Mouse (Mus musculus): ENCODE measurements at regions not wholly inside any gene's neighbourhood (a gene's known extent, or its start where the extent isn't known, plus 50 kb on each side); places are given as distances from the start of the nearest gene placed in this dataset.

DNA sequence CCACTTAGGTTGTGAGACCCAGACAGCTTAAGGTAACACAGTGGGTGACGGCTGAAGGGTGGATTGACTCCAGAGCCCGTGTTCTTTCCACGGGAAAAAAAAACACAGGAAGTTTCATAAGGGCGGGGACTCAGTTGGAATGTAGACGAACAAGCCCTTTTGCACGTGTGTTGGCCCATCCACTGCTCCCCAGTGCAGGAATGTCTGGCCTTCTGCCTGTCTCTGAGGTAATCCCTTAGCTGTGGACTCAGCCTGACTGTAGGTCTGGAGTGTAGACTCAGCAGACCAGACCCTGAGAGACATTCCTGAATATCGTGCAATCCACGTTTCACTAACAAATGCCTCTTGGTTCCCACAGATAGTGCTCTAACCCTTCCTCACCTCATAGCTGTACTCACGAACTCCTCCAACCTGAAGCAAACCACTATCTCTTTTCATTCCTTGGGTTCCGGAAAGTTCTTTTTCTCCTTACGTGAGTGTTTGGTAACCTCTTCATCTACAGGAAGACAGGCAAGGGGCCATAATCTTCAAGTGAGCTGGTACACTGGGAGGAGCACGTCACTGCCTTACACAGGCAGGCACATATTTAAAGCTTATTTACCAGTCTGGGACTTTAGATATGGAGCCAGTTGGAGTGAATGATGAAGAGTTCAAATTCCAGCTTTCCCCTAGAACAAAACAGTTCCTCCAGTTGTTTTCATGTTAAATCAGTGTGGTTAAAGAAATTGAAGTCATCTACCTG is 205.6 kb upstream of the Bcor start:
- no peaks in the 10 kb centered on the region for H3K9me3 ChIP-seq (ENCODE audit: control insufficient read depth, insufficient read depth, low read depth, low read length)
- H3K9ac ChIP-seq (ENCODE audit: insufficient read depth, low read depth, low read length, poor library complexity, severe bottlenecking), result no peak overlapping the region
- DNase-seq (ENCODE audit: low read depth, low spot score), result no peak
- in situ Hi-C loops (cut with MboI; ENCODE audit: low sequenced_read_pairs in 2 of 2, unreplicated experiment in 2 of 2), result no loop called here
- H3K4me3 ChIP-seq (ENCODE audit: insufficient read depth in 1 of 2, low read depth in 1 of 2, low read length in 2 of 2, poor library complexity in 1 of 2, severe bottlenecking in 1 of 2), result no peak overlapping the region
- 0 out of 4 replicates have a peak, but pooled peaks cover 0 to 2% of the 10 kb centered on the region in 2 experiments for H3K4me1 ChIP-seq (ENCODE audit: control insufficient read depth in 2 of 2, insufficient read depth in 2 of 2, low read length in 2 of 2, poor library complexity in 1 of 2)
- H3K36me3 ChIP-seq (ENCODE audit: control insufficient read depth, insufficient read depth, low read length, poor library complexity, severe bottlenecking), result no peaks in the 10 kb centered on the region
- TF ChIP-seq ZC3H11A (IDR thresholded peaks at IDR 0.05; ENCODE audit: borderline replicate concordance, low read depth, low read length) (no peak), HCFC1 (IDR thresholded peaks at IDR 0.05; ENCODE audit: borderline replicate concordance, insufficient read depth, low read length) (no peak), MAFK (IDR thresholded peaks at IDR 0.05; ENCODE audit: insufficient read depth, low read depth, low read length) (no peak), CHD2 (IDR thresholded peaks at IDR 0.05; ENCODE audit: low read depth, low read length) (no peak), ZNF384 (IDR thresholded peaks at IDR 0.05; ENCODE audit: low read depth, low read length) (no peak)
- H3K27ac ChIP-seq (ENCODE audit: insufficient read depth, low read depth, low read length, poor library complexity, severe bottlenecking), result no peak overlapping the region

DNA sequence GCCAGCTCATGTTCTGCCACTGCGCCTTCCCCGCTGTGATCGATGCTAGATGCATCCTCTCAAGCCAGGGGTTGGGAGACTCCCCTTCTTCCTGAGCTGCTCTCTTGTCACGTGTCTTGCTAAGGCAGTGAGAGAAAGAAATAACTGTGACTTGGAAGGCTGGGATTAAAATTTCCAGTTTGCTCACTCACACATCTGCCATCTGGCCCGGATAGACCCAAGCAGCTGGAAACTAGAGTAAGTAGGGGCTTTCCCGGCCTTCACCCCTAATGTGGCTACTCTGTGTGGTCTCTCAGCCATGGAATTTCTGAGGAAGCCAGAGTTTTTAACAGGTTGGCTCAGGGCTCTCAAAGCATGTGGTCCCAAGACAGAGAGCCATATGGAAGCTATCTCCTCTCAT is 206.6 kb upstream of the Bcor start:
- no peaks in the 10 kb centered on the region for H3K36me3 ChIP-seq (ENCODE audit: control insufficient read depth, insufficient read depth, low read length, poor library complexity, severe bottlenecking)

DNA sequence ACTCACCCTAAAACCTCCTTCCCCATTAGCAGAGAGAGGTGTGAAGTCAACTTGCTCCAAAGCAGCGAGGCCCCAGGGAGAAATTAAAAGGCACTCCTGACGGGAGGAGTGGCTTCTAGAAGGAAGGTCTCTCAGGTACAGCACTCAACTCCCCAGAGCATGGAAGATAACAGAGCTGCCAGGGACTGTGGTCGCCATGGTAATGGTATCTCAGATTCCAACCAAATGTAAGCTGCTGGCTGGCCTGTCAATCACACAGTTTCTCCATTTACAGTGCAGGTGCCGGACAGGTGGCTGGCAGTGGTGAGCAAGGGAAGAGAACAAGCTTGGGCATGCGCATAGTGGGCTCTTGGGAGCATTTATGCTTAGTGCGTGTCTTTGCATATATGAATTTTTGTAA is 213.5 kb upstream of the Bcor start:
- H3K9ac ChIP-seq (ENCODE audit: insufficient read depth, low read depth, low read length, poor library complexity, severe bottlenecking), result no peak overlapping the region
- DNase-seq (ENCODE audit: low read depth, low spot score), result no peak
- no peaks in the 10 kb centered on the region for H3K36me3 ChIP-seq (ENCODE audit: control insufficient read depth, insufficient read depth, low read length, poor library complexity, severe bottlenecking)
- no peaks in the 10 kb centered on the region for H3K9me3 ChIP-seq (ENCODE audit: control insufficient read depth, insufficient read depth, low read depth, low read length)
- no peaks in the 10 kb centered on the region for H3K4me1 ChIP-seq (ENCODE audit: control insufficient read depth in 2 of 2, insufficient read depth in 2 of 2, low read length in 2 of 2, poor library complexity in 1 of 2)
- in situ Hi-C loops (cut with MboI; ENCODE audit: low sequenced_read_pairs in 2 of 2, unreplicated experiment in 2 of 2), result no loop called here
- no peak overlapping the region for H3K27ac ChIP-seq (ENCODE audit: insufficient read depth, low read depth, low read length, poor library complexity, severe bottlenecking)
- TF ChIP-seq ZNF384 (IDR thresholded peaks at IDR 0.05; ENCODE audit: low read depth, low read length) (no peak), MAFK (IDR thresholded peaks at IDR 0.05; ENCODE audit: insufficient read depth, low read depth, low read length) (no peak), CHD2 (IDR thresholded peaks at IDR 0.05; ENCODE audit: low read depth, low read length) (no peak), ZC3H11A (IDR thresholded peaks at IDR 0.05; ENCODE audit: borderline replicate concordance, low read depth, low read length) (no peak), HCFC1 (IDR thresholded peaks at IDR 0.05; ENCODE audit: borderline replicate concordance, insufficient read depth, low read length) (no peak)
- no peak overlapping the region for H3K4me3 ChIP-seq (ENCODE audit: insufficient read depth in 1 of 2, low read depth in 1 of 2, low read length in 2 of 2, poor library complexity in 1 of 2, severe bottlenecking in 1 of 2)

More for the DNA sequence above, 206.6 kb upstream of the Bcor start:
- no peak overlapping the region for H3K9ac ChIP-seq (ENCODE audit: insufficient read depth, low read depth, low read length, poor library complexity, severe bottlenecking)
- 0 out of 4 replicates have a peak, but pooled peaks cover 0 to 2% of the 10 kb centered on the region in 2 experiments for H3K4me1 ChIP-seq (ENCODE audit: control insufficient read depth in 2 of 2, insufficient read depth in 2 of 2, low read length in 2 of 2, poor library complexity in 1 of 2)
- no peak for TF ChIP-seq ZNF384 (IDR thresholded peaks at IDR 0.05; ENCODE audit: low read depth, low read length)
- TF ChIP-seq ZC3H11A (IDR thresholded peaks at IDR 0.05; ENCODE audit: borderline replicate concordance, low read depth, low read length), result no peak
- no peak for TF ChIP-seq MAFK (IDR thresholded peaks at IDR 0.05; ENCODE audit: insufficient read depth, low read depth, low read length)
- no peak for TF ChIP-seq HCFC1 (IDR thresholded peaks at IDR 0.05; ENCODE audit: borderline replicate concordance, insufficient read depth, low read length)
- no peak for TF ChIP-seq CHD2 (IDR thresholded peaks at IDR 0.05; ENCODE audit: low read depth, low read length)
- DNase-seq (ENCODE audit: low read depth, low spot score), result no peak
- in situ Hi-C loops (cut with MboI; ENCODE audit: low sequenced_read_pairs in 2 of 2, unreplicated experiment in 2 of 2), result no loop called here
- H3K4me3 ChIP-seq (ENCODE audit: insufficient read depth in 1 of 2, low read depth in 1 of 2, low read length in 2 of 2, poor library complexity in 1 of 2, severe bottlenecking in 1 of 2), result no peak overlapping the region
- no peaks in the 10 kb centered on the region for H3K9me3 ChIP-seq (ENCODE audit: control insufficient read depth, insufficient read depth, low read depth, low read length)
- no peak overlapping the region for H3K27ac ChIP-seq (ENCODE audit: insufficient read depth, low read depth, low read length, poor library complexity, severe bottlenecking)

DNA sequence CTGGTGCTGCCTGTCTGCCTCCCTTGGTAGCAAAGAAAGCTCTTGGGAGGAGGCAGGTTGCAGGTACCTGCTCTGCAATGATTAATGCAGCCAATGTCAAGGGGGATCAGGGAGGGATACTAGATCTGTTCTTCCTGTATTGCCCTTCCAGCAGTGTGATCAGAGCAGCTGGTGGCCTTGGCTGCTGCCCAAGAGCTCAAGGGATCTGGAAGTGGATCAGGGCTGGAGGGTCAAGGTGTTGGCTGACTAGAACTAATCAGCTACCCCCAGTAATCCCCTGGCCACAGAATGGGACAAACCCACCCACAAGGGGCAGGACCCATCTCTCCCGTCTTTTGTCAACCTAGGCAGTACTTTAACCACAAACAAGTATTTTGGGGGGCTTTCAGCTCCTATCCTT is 211.8 kb upstream of the Atp6ap2 start:
- Histone ChIP-seq H3K9ac (ENCODE audit: insufficient read depth, low read depth, low read length, poor library complexity, severe bottlenecking) (no peak overlapping the region), H3K9me3 (ENCODE audit: control insufficient read depth, insufficient read depth, low read depth, low read length) (no peaks in the 10 kb centered on the region), H3K4me1 (ENCODE audit: control insufficient read depth in 2 of 2, insufficient read depth in 2 of 2, low read length in 2 of 2, poor library complexity in 1 of 2) (no peaks in the 10 kb centered on the region), H3K36me3 (ENCODE audit: control insufficient read depth, insufficient read depth, low read length, poor library complexity, severe bottlenecking) (no peaks in the 10 kb centered on the region), H3K27ac (ENCODE audit: insufficient read depth, low read depth, low read length, poor library complexity, severe bottlenecking) (no peak overlapping the region), H3K4me3 (ENCODE audit: insufficient read depth in 1 of 2, low read depth in 1 of 2, low read length in 2 of 2, poor library complexity in 1 of 2, severe bottlenecking in 1 of 2) (no peak overlapping the region)
- TF ChIP-seq ZNF384 (IDR thresholded peaks at IDR 0.05; ENCODE audit: low read depth, low read length) (no peak), HCFC1 (IDR thresholded peaks at IDR 0.05; ENCODE audit: borderline replicate concordance, insufficient read depth, low read length) (no peak), MAFK (IDR thresholded peaks at IDR 0.05; ENCODE audit: insufficient read depth, low read depth, low read length) (no peak), ZC3H11A (IDR thresholded peaks at IDR 0.05; ENCODE audit: borderline replicate concordance, low read depth, low read length) (no peak)
- DNase-seq (ENCODE audit: low read depth, low spot score), result no peak
- in situ Hi-C loops (cut with MboI; ENCODE audit: low sequenced_read_pairs in 2 of 2, unreplicated experiment in 2 of 2), result no loop called here

Data from ES-E14 (cell line).